Mouse (Mus musculus): ENCODE data around the gene Gm14147.
"Not testable (repeated sequence)": the region's sequence is repeated elsewhere in the genome, so short reads cannot be mapped to it uniquely, and the experiment has no call there.

Gene Gm14147

DNA sequence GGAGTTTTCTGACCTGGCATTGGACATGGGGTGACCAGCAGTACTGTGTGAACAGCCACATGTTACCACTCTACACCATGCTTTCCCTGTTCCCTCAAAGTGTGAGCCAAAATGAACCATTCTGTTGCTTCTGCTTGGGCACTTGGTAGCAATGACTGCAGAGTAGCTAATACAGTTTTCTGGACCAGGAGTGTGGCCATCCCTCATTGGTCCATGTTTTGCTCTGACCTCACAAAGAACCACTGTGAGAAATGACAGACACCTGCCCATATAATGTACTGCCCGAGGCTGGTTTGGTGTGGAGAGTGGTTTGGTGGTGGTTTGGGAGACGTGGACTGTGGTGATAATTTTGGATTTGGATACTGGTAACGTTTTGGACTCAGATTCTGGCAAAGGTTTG, at the start of gene Gm14147:
TSS of gene Gm14147 (plus strand) at position 301 of the 400 bp plus-strand sequence.
- not testable (repeated sequence) for DNase-seq (ENCODE audit: extremely low read depth, low read depth)

DNA sequence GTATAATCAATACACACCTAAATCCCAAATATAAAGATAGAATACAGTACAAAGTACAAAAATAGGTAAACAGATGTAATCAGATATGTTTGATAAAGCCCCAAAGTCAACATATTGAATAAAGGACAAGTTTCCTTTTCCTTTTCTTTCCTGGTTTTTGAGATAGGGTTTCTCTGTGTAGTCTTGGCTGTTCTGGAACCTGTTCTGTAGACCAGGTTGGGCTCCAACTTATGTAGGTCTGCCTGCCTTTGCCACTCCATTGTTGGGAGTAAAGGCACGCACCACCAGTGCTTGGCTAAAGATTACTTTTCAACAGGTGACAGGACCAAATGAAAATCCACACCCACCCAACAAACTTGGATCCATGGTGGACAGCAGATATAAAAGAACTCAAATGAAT, 41.4 kb upstream of the Gm14147 start:
- no peak for DNase-seq (ENCODE audit: extremely low read depth, low read depth)

DNA sequence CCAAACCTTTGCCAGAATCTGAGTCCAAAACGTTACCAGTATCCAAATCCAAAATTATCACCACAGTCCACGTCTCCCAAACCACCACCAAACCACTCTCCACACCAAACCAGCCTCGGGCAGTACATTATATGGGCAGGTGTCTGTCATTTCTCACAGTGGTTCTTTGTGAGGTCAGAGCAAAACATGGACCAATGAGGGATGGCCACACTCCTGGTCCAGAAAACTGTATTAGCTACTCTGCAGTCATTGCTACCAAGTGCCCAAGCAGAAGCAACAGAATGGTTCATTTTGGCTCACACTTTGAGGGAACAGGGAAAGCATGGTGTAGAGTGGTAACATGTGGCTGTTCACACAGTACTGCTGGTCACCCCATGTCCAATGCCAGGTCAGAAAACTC, 5.8 kb upstream of the Gm14147 start, which contains the start of gene Gm14151:
TSS of gene Gm14151 (minus strand) at position 101 of the 400 bp plus-strand sequence.
- not testable (repeated sequence) for DNase-seq (ENCODE audit: extremely low read depth, low read depth)

Measured in MEL-GATA-1-ER (cell line).